Mouse (Mus musculus): ENCODE measurements around the gene Rpl26.

DNA sequence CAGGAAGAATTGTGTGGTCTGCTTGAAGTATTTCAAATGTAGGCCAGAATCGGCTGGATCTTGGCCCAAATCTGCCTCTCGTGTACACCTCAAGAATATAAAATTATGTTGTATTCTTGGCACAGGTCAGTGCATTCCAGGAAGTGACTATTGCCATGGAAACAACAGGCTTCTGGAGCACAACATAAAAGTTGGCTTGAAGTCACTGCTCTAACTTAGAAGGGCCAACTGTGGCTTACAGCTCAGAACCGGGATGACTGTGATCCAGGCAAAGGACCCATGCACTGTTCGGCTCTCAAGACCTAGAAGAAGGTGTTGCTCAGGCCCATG, 5.0 kb downstream of the Rpl26 start:
- TF ChIP-seq CTCF (IDR thresholded peaks at IDR 0.05; ENCODE audit: extremely low read depth, insufficient read depth, low read length) = no peak
- TF ChIP-seq POLR2A (IDR thresholded peaks at IDR 0.05; ENCODE audit: extremely low read depth, insufficient read depth, low read length) = no peak

All from cortical plate, adult 2 months (tissue).